Mouse (Mus musculus): ENCODE data around the gene Syngr4. TPM values are rescaled to one million over a fixed set of nuclear protein-coding genes. Genes with fewer than 3 reads are reported as not detected.
A peak's percentile ranks its signal among the peaks of the same experiment; 100 is the strongest.

Syngr4 gene
- polyA plus RNA-seq, 1 experiment from 2014 or later: 1.3 TPM

- H3K9ac ChIP-seq (ENCODE audit: low read length): peak overlapping the region; percentile 81
- H3K9me3 ChIP-seq (ENCODE audit: control insufficient read depth, low read length): no peaks in the 10 kb centered on the region
- H3K4me1 ChIP-seq (ENCODE audit: control insufficient read depth, insufficient read depth, low read length): peaks cover 25% of the 10 kb centered on the region
- 5% methylated on average over 28 of the region's 28 CpGs for WGBS
- DNase-seq (ENCODE audit: low spot score, missing footprints) (peak; percentile 97), ATAC-seq (ENCODE audit: low FRiP score) (peak; percentile 57)
- peak overlapping the region; percentile 72 for H3K4me2 ChIP-seq
- H3K27me3 ChIP-seq (ENCODE audit: control insufficient read depth, insufficient read depth, low read length): peaks cover 30% of the 10 kb centered on the region
- peak overlapping the region; percentile 81 for H3K4me3 ChIP-seq (ENCODE audit: low read depth, low read length)
- peaks cover 11% of the 10 kb centered on the region for H3K36me3 ChIP-seq (ENCODE audit: control insufficient read depth, insufficient read depth, low read length)
- H3K27ac ChIP-seq (ENCODE audit: low read depth, low read length): peak overlapping the region; percentile 73
Observed at GRCm38 (mm10) chr7:45873061-45873947, 23.2 kb downstream of the Syngr4 start.

GRCm38 (mm10) chr7:45872624-45873023 is 23.9 kb downstream of the Syngr4 start, which contains the start of gene Kdelr1:
Gene Kdelr1, plus strand, starts transcription at chr7:45872772.
- peak; percentile 100 for DNase-seq (ENCODE audit: low spot score, missing footprints)
- peak within 1 kb of the TSS; percentile 81 for H3K4me3 ChIP-seq (ENCODE audit: low read depth, low read length)
- no peaks in the 10 kb centered on the region for H3K9me3 ChIP-seq (ENCODE audit: control insufficient read depth, low read length)
- under 1% methylated on average over 18 of the region's 18 CpGs for WGBS
- peaks cover 11% of the 10 kb centered on the region for H3K36me3 ChIP-seq (ENCODE audit: control insufficient read depth, insufficient read depth, low read length)
- peak within 1 kb of the TSS; percentile 73 for H3K27ac ChIP-seq (ENCODE audit: low read depth, low read length)
- H3K27me3 ChIP-seq (ENCODE audit: control insufficient read depth, insufficient read depth, low read length): peaks cover 37% of the 10 kb centered on the region
- ATAC-seq (ENCODE audit: low FRiP score): peak; percentile 75
- peak within 1 kb of the TSS; percentile 81 for H3K9ac ChIP-seq (ENCODE audit: low read length)
- peak within 1 kb of the TSS; percentile 72 for H3K4me2 ChIP-seq
- H3K4me1 ChIP-seq (ENCODE audit: control insufficient read depth, insufficient read depth, low read length): peaks cover 32% of the 10 kb centered on the region

GRCm38 (mm10) chr7:45870282-45871058 is 26.0 kb downstream of the Syngr4 start:
- peaks cover 38% of the 10 kb centered on the region for H3K4me1 ChIP-seq (ENCODE audit: control insufficient read depth, insufficient read depth, low read length)

GRCm38 (mm10) chr7:45869787-45870186 is 26.7 kb downstream of the Syngr4 start:
- H3K4me3 ChIP-seq (ENCODE audit: low read depth, low read length): peak overlapping the region; percentile 20
- peak overlapping the region; percentile 50 for H3K4me2 ChIP-seq
- under 1% methylated on average over 14 of the region's 14 CpGs for WGBS
- H3K9ac ChIP-seq (ENCODE audit: low read length): no peak overlapping the region; the same call in 1 of the 2 replicates
- no peaks in the 10 kb centered on the region for H3K9me3 ChIP-seq (ENCODE audit: control insufficient read depth, low read length)
- peaks cover 52% of the 10 kb centered on the region for H3K27me3 ChIP-seq (ENCODE audit: control insufficient read depth, insufficient read depth, low read length)
- ATAC-seq (ENCODE audit: low FRiP score) (no peak), DNase-seq (ENCODE audit: low spot score, missing footprints) (no peak)
- H3K27ac ChIP-seq (ENCODE audit: low read depth, low read length): no peak overlapping the region
- peaks cover 38% of the 10 kb centered on the region for H3K4me1 ChIP-seq (ENCODE audit: control insufficient read depth, insufficient read depth, low read length)
- peaks cover 3% of the 10 kb centered on the region; the same call in 1 of the 2 replicates for H3K36me3 ChIP-seq (ENCODE audit: control insufficient read depth, insufficient read depth, low read length)

More at GRCm38 (mm10) chr7:45870282-45871058, 26.0 kb downstream of the Syngr4 start:
- Histone ChIP-seq H3K4me3 (ENCODE audit: low read depth, low read length) (peak overlapping the region; percentile 20), H3K27ac (ENCODE audit: low read depth, low read length) (no peak overlapping the region), H3K36me3 (ENCODE audit: control insufficient read depth, insufficient read depth, low read length) (peaks cover 3% of the 10 kb centered on the region; the same call in 1 of the 2 replicates), H3K9ac (ENCODE audit: low read length) (peak overlapping the region; percentile 52), H3K9me3 (ENCODE audit: control insufficient read depth, low read length) (no peaks in the 10 kb centered on the region), H3K27me3 (ENCODE audit: control insufficient read depth, insufficient read depth, low read length) (peaks cover 52% of the 10 kb centered on the region), H3K4me2 (peak overlapping the region; percentile 50)
- ATAC-seq (ENCODE audit: low FRiP score): no peak
- 1% methylated on average over 30 of the region's 30 CpGs for WGBS
- peak; percentile 90 for DNase-seq (ENCODE audit: low spot score, missing footprints)

- Histone ChIP-seq H3K27me3 (ENCODE audit: control insufficient read depth, insufficient read depth, low read length) (peaks cover 52% of the 10 kb centered on the region), H3K4me2 (peak overlapping the region; percentile 50; the same call in 1 of the 2 replicates), H3K9ac (ENCODE audit: low read length) (peak overlapping the region; percentile 18; the same call in 1 of the 2 replicates), H3K4me3 (ENCODE audit: low read depth, low read length) (peak overlapping the region; percentile 20; the same call in 1 of the 2 replicates), H3K4me1 (ENCODE audit: control insufficient read depth, insufficient read depth, low read length) (peaks cover 37% of the 10 kb centered on the region), H3K27ac (ENCODE audit: low read depth, low read length) (no peak overlapping the region), H3K36me3 (ENCODE audit: control insufficient read depth, insufficient read depth, low read length) (peaks cover 2% of the 10 kb centered on the region; the same call in 1 of the 2 replicates), H3K9me3 (ENCODE audit: control insufficient read depth, low read length) (no peaks in the 10 kb centered on the region)
- 20% methylated on average over 8 of the region's 8 CpGs for WGBS
- ATAC-seq (ENCODE audit: low FRiP score) (no peak), DNase-seq (ENCODE audit: low spot score, missing footprints) (no peak)
Observed at GRCm38 (mm10) chr7:45869107-45869670, 27.3 kb downstream of the Syngr4 start.

- DNase-seq (ENCODE audit: low spot score, missing footprints): no peak
- Histone ChIP-seq H3K4me2 (no peak overlapping the region), H3K27ac (ENCODE audit: low read depth, low read length) (no peak overlapping the region), H3K4me1 (ENCODE audit: control insufficient read depth, insufficient read depth, low read length) (peaks cover 29% of the 10 kb centered on the region), H3K9ac (ENCODE audit: low read length) (no peak overlapping the region), H3K9me3 (ENCODE audit: control insufficient read depth, low read length) (no peaks in the 10 kb centered on the region), H3K27me3 (ENCODE audit: control insufficient read depth, insufficient read depth, low read length) (peaks cover 53% of the 10 kb centered on the region), H3K4me3 (ENCODE audit: low read depth, low read length) (no peak overlapping the region), H3K36me3 (ENCODE audit: control insufficient read depth, insufficient read depth, low read length) (no peaks in the 10 kb centered on the region)
- ATAC-seq (ENCODE audit: low FRiP score): 0 out of 2 replicates have a peak, but pooled peaks have one; percentile 22
- WGBS: 14% methylated on average over 2 of the region's 2 CpGs
Observed at GRCm38 (mm10) chr7:45867871-45868270, 28.6 kb downstream of the Syngr4 start.

- peak; percentile 63 for ATAC-seq (ENCODE audit: low FRiP score)
- DNase-seq (ENCODE audit: low spot score, missing footprints): peak; percentile 99
- no peaks in the 10 kb centered on the region for H3K36me3 ChIP-seq (ENCODE audit: control insufficient read depth, insufficient read depth, low read length)
- H3K27me3 ChIP-seq (ENCODE audit: control insufficient read depth, insufficient read depth, low read length): peaks cover 50% of the 10 kb centered on the region
- peaks cover 29% of the 10 kb centered on the region for H3K4me1 ChIP-seq (ENCODE audit: control insufficient read depth, insufficient read depth, low read length)
- H3K9me3 ChIP-seq (ENCODE audit: control insufficient read depth, low read length): no peaks in the 10 kb centered on the region
- 1% methylated on average over 104 of the region's 117 CpGs for WGBS
- peak overlapping the region; percentile 78 for H3K9ac ChIP-seq (ENCODE audit: low read length)
- H3K4me3 ChIP-seq (ENCODE audit: low read depth, low read length): peak overlapping the region; percentile 62
- H3K4me2 ChIP-seq: peak overlapping the region; percentile 71
- H3K27ac ChIP-seq (ENCODE audit: low read depth, low read length): no peak overlapping the region
Observed at GRCm38 (mm10) chr7:45865925-45866910, 30.3 kb downstream of the Syngr4 start.

- Histone ChIP-seq H3K9ac (ENCODE audit: low read length) (no peak overlapping the region), H3K27ac (ENCODE audit: low read depth, low read length) (no peak overlapping the region), H3K4me3 (ENCODE audit: low read depth, low read length) (no peak overlapping the region), H3K4me2 (no peak overlapping the region), H3K36me3 (ENCODE audit: control insufficient read depth, insufficient read depth, low read length) (no peaks in the 10 kb centered on the region), H3K4me1 (ENCODE audit: control insufficient read depth, insufficient read depth, low read length) (peaks cover 22% of the 10 kb centered on the region), H3K9me3 (ENCODE audit: control insufficient read depth, low read length) (no peaks in the 10 kb centered on the region), H3K27me3 (ENCODE audit: control insufficient read depth, insufficient read depth, low read length) (peaks cover 32% of the 10 kb centered on the region)
- ATAC-seq (ENCODE audit: low FRiP score): no peak
- 73% methylated on average over 3 of the region's 3 CpGs for WGBS
- peak; percentile 78 for DNase-seq (ENCODE audit: low spot score, missing footprints)
Observed at GRCm38 (mm10) chr7:45864435-45864834, 32.1 kb downstream of the Syngr4 start.
